Mouse (Mus musculus) left cerebral cortex, postnatal 10 days (tissue): ENCODE measurements around the gene Aqp9. TPM values are rescaled to one million over a fixed set of nuclear protein-coding genes. Genes with fewer than 3 reads are reported as not detected.

Experiments used
- DNase-seq, 2 experiments: peaks; one replicate each; pipeline ENCODE4 v3.0.0; 2021 to 2022; ENCODE audit warnings: low spot score in 2 of 2, mixed read lengths in 1 of 2; ENCODE audit errors: extremely low spot score in 1 of 2
- intact Hi-C: fragments of 180-260 bp; cut with DNase I; formaldehyde crosslinking; loops from one replicate; pipeline ENCODE4 v1.15.1; 2025
- total RNA-seq, 2 experiments: library from RNA; stranded (reverse); gene quantifications; 2 replicates each; pipeline ENCODE4 v1.2.3; 2021

Aqp9 gene
- total RNA-seq, 2 experiments from 2014 or later, result 1.9 to 2.4 TPM

- DNase-seq, result no peak
- intact Hi-C loops, result no loop called here
Observed at GRCm38 (mm10) chr9:71175686-71176085, 7.2 kb upstream of the Aqp9 start.

- intact Hi-C loops, result no loop called here
- DNase-seq, result no peak
Observed at GRCm38 (mm10) chr9:71174316-71174975, 6.0 kb upstream of the Aqp9 start.

- intact Hi-C loops, result no loop called here
Observed at GRCm38 (mm10) chr9:71173533-71173932, 5.1 kb upstream of the Aqp9 start.

DNA sequence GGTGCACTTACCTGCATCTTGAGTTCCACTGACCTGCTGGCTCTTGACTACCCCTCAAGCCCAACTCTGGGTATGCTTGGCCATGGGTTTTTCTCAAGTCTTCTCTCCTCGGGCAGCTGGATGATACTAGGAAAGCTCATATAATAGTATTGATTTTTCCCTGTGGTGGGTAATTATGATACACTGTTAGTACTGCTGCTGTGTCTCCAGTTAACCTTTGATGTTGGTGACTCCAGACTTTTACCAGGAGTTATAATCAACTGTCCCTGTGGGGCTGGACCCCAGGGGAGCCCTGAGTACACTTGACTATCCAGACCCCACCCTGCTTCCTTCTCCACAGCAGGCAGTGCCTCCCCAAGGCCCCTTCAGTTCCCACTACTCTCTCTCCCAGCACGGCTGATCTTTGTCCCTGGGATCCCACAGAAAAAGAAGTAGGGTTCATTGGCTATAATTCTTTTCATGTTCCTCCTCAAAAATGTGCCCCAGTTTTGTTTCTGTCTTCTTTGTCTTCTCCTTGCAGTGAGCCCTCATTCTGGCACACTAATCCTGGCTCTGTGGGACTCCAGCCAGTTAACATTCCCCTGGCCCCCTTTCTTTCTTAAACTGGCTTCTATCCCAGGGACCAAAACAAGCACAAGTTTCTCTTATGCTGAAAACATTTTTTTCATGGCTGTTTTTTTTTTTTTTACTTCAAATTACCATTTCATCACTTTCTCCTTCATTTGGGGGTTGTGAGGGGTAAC lies 838 bp downstream of the Aqp9 start:
- intact Hi-C loops, result no loop called here
- DNase-seq, result peak; percentile 32

More at GRCm38 (mm10) chr9:71173533-71173932, 5.1 kb upstream of the Aqp9 start:
- no peak for DNase-seq

DNA sequence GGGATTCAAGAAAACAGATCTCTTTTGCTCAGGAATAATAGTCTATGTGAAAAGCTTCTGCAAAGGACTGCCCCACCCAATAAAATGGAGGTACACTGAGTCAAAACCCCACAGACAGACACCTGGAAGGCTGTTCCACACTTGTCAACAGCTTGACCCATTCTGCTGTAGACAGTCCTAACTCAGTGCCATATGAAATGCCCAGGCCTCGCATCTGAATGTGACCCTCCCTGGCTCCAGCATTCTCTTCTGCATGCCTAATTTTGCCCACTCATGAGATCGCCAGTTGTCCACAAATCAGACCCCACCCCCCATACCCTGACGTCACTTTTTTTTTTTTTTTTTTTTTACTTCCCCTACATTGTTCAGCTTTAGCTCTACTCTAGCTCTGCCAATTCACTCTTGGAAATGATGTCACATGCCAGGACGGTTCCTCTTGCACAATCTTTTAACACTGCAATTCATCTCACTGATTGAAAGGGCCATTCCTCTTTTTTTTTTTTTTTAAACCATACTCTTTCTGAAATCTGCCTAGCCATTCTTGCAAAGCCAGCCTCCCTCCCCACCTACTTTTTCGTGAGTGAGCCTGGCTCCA lies 1.5 kb downstream of the Aqp9 start:
- intact Hi-C loops, result no loop called here
- DNase-seq, result no peak

GRCm38 (mm10) chr9:71166019-71166705 lies 2.3 kb downstream of the Aqp9 start:
- intact Hi-C loops, result no loop called here
- no peak for DNase-seq

DNA sequence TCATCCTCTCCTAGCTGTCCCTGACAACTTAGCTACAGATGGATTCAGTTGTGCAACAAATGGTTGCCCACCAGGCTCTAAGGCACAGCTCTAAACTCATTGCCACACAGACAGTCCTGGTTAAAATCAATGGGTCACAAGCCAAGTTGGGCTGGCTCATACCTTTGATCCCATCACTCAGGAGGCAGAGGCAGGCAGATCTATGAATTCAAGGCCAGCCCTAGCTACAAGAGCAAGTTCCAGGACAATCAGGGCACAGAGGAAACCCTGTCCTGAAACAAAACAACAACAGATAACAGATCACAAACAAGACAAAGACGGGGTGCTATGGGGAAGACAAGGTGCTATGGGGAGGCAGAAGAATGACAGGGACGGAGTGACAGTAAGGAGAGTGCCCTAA lies 3.0 kb downstream of the Aqp9 start:
- intact Hi-C loops, result no loop called here

GRCm38 (mm10) chr9:71165061-71165460 lies 3.4 kb downstream of the Aqp9 start:
- DNase-seq, result no peak
- intact Hi-C loops, result no loop called here

More for the DNA sequence above, 3.0 kb downstream of the Aqp9 start:
- no peak for DNase-seq

GRCm38 (mm10) chr9:71164353-71164752 lies 4.1 kb downstream of the Aqp9 start:
- intact Hi-C loops, result no loop called here
- no peak for DNase-seq

DNA sequence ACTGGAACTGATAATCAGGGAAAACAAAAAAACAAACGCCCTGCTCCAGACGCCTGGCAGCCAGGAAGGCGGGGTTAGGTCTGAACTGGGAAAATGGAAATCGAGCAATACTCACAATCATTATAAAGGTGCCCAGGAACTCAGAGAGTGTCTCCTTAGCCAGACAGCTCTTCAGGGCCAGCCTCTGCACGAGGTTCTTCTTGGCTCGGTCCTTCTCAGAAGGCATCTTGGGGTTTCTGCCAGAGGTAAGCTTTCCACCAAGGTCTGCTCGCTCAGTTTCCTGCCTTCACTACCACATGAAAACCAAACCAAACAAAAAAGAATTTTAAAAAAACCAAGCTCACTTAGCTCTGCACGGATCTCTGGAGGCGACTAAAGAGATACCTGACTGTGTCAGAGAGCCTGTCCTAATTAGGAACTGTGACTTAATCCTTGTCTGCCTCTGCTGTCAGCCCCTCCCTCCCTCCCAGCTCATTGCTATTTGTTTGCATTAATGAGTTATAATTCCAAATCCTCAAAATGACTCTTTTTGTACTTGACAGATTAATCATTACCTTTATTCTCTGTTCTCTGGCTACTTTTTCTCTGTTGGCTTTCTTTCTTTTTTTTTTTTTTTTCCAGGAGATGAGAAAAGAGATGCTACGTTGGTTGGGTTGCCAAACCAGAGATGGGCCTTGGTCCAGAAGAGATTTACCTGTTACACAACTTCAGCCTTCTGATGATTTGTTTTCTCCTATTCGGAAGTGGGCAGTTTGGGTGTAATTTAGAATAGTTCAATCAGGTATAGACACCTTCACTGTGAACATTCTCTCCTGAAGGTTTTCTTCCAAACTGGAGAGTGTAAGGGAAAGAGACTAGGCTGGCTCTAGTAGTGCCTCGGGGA lies 5.4 kb downstream of the Aqp9 start:
- DNase-seq, result no peak

GRCm38 (mm10) chr9:71162131-71162857 lies 6.2 kb downstream of the Aqp9 start:
- no peak for DNase-seq
- intact Hi-C loops, result no loop called here

More for the DNA sequence above, 5.4 kb downstream of the Aqp9 start:
- intact Hi-C loops, result no loop called here

DNA sequence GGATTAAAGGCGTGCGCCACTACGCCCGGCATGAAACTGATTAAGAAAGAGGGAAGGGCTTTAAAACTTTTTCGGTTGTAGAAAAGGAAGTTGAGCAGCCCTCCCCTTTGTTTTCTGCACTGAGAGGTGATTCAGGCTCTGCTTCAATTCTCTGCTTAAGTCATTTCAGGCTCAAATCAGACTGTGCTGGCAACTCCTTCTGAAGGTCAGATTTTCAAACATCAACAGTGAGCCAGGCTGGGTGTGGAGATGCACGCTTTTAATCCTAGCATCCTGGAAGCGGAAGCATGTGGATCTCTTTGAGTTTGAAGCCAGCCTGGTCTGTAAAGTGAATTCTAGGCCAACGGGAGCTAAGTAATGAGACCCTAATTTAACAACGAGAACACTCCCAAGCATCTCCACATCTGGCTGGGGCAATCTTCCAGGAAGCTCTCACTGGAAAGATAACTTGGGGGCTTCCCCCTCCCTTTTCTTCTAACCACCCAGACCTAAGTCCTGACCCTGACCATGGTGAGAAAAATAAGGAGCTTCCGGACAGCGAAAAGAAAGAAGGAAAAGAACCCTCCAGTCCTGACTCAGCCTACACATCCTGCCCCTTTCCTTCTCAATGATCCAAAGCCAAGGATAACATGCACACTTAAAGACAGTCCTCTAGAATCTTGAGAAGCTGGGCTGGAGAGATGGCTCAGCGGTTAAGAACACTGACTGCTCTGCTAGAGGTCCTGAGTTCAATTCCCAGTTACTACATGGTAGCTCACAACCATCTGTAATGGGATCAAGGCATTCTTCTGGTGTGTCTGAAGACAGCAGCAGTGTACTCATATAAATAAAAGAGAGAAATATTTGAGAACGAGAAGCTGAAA lies 7.4 kb downstream of the Aqp9 start:
- DNase-seq, result no peak
- intact Hi-C loops, result no loop called here

GRCm38 (mm10) chr9:71159686-71160085 lies 8.8 kb downstream of the Aqp9 start:
- intact Hi-C loops, result no loop called here
- no peak for DNase-seq

GRCm38 (mm10) chr9:71159060-71159626 lies 9.3 kb downstream of the Aqp9 start:
- no peak for DNase-seq
- intact Hi-C loops, result no loop called here

DNA sequence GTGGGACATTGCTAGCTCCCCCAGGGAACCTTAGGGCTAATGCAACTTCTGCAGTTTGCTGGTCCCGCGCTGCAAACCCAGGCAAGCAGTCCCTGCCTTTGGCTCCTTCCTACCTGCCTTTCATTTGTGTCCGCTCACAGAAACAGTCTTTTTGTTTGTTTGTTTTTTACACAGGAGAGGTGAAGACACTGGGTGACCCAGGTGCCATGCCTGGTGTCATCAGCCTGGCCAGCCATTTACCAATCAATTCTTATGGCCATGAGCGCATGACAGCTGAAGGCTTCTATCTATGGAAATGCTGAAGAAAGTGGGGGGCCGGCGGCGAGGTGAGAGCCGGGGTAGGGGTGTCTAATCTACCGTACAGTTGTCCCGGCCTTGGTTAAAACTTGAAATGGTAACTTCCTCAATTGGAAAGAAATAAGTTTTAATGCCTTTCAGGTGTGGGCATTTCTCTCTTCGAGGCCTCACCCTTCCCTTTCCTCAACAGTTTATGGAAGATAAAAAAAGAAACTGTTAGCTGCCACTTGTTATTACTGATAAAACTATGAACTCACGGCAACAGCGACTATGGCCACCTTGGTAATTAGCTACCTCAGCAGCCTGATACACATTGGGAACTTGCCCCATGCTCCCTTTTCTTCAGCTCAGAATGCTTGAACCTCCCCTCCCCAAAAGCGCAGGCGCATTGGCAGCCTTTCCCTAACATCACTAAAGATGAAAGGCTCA lies 10.4 kb downstream of the Aqp9 start:
- intact Hi-C loops, result no loop called here

DNA sequence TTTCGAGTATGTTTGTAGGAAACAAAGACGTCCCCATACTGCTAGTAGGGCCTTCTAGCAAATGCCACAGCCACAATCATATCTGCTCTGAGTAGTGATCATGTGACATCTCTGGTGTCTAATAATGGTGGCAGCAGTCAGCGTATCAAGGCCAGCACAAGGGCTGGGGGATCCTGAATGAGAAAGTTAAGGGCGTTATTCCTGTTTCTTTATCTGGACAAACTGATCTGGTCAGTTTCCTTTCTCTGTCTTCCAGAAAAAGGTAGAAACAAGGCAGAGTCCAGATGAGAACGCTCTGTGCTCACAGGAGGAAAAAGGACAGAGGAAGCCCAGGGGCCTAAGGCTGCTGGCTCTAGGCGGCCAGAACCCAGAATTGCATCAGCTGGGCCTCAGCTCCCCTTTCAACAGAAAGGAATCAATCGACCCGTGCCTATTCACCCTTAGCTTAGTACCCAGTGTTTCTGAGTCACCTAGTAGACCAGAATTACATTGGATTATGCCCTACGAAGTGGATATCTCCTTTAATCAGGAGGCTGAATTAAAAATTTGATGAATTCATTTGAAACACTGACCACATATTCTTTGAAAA lies 11.9 kb downstream of the Aqp9 start:
- intact Hi-C loops, result no loop called here

More for the DNA sequence above, 10.4 kb downstream of the Aqp9 start:
- DNase-seq, result no peak

More for the DNA sequence above, 11.9 kb downstream of the Aqp9 start:
- DNase-seq, result no peak
